Mouse (Mus musculus): Measurements from ENCODE around the gene Brap. TPM values are rescaled to one million over a fixed set of nuclear protein-coding genes. Genes with fewer than 3 reads are reported as not detected.

Brap gene
- polyA plus RNA-seq, 1 experiment from 2014 or later: 30.6 TPM

DNA sequence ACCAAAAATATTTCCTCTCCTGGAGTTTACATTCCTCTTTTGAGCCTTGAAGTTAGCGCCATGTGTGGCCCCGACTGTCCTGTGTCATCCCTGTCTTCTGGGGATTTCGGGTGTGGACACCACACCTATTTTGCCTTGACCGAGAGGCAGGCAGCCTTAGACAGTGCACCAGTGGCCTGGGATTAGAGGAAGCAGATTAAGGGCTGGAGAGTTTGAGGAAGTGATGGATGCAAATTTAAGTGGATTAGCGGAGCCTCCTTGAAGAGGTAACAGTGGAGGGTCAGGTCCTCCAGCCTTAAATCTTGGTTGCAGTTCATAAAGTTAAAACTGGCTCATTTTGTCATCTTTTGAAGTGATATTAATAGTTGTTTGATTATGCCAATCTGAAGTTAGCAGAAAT lies 58.1 kb downstream of the Brap start:
- H3K4me1 ChIP-seq (replicated peaks; ENCODE audit: control insufficient read depth, insufficient read depth, low read length): 0 out of 2 replicates have a peak, but pooled peaks cover 7% of the 10 kb centered on the region
- H3K36me3 ChIP-seq (ENCODE audit: control insufficient read depth, insufficient read depth): no peaks in the 10 kb centered on the region; the same call in 1 of the 2 replicates
- H3K9ac ChIP-seq (ENCODE audit: low read depth, low read length): no peak overlapping the region
- 66% methylated on average over 5 of the region's 5 CpGs for WGBS
- no peak overlapping the region for H3K4me3 ChIP-seq (ENCODE audit: low read depth, low read length)
- TF ChIP-seq CTCF (IDR thresholded peaks at IDR 0.05; ENCODE audit: low read depth): no peak
- H3K4me2 ChIP-seq (replicated peaks; ENCODE audit: low read depth): no peak overlapping the region
- H3K9me3 ChIP-seq (ENCODE audit: control insufficient read depth): no peaks in the 10 kb centered on the region
- H3K27me3 ChIP-seq (replicated peaks; ENCODE audit: control insufficient read depth, insufficient read depth, low read length): no peaks in the 10 kb centered on the region
- ATAC-seq: no peak
- H3K27ac ChIP-seq (ENCODE audit: low read depth, low read length): no peak overlapping the region

GRCm38 (mm10) chr5:121720888-121721585 lies 60.7 kb downstream of the Brap start:
- WGBS: 81% methylated on average over 5 of the region's 5 CpGs
- H3K27ac ChIP-seq (ENCODE audit: low read depth, low read length): no peak overlapping the region

DNA sequence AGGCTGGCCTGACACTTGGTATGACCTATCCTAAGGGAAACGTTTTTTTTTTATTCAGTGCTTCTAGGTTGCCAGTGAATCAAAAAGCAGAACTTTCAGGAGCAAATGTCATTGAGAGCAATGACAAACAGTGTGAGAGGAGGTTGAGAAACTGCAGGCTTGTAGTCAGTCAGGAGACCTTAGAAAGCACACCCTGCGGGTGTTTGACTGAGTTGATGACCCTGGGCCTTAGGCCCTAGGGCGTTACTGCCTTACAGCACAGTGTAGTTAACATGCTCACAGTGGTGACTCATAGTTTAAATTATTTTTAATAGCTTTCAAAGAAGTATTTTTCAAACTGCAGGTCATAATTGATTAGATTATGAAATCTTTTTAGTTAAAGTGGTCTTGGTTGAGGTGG lies 61.5 kb downstream of the Brap start:
- Histone ChIP-seq H3K4me3 (ENCODE audit: low read depth, low read length) (no peak overlapping the region), H3K27me3 (replicated peaks; ENCODE audit: control insufficient read depth, insufficient read depth, low read length) (no peaks in the 10 kb centered on the region), H3K27ac (ENCODE audit: low read depth, low read length) (no peak overlapping the region), H3K9me3 (ENCODE audit: control insufficient read depth) (no peaks in the 10 kb centered on the region), H3K4me1 (replicated peaks; ENCODE audit: control insufficient read depth, insufficient read depth, low read length) (no peaks in the 10 kb centered on the region; the same call in 1 of the 2 replicates), H3K36me3 (ENCODE audit: control insufficient read depth, insufficient read depth) (no peaks in the 10 kb centered on the region; the same call in 1 of the 2 replicates), H3K9ac (ENCODE audit: low read depth, low read length) (no peak overlapping the region), H3K4me2 (replicated peaks; ENCODE audit: low read depth) (no peak overlapping the region)
- 41% methylated on average over 3 of the region's 3 CpGs for WGBS
- TF ChIP-seq CTCF (IDR thresholded peaks at IDR 0.05; ENCODE audit: low read depth): no peak
- ATAC-seq: peak; percentile 44; the same call in 1 of the 2 replicates

More at GRCm38 (mm10) chr5:121720888-121721585, 60.7 kb downstream of the Brap start:
- no peak overlapping the region for H3K4me3 ChIP-seq (ENCODE audit: low read depth, low read length)
- no peaks in the 10 kb centered on the region for H3K27me3 ChIP-seq (replicated peaks; ENCODE audit: control insufficient read depth, insufficient read depth, low read length)
- ATAC-seq: no peak
- H3K4me1 ChIP-seq (replicated peaks; ENCODE audit: control insufficient read depth, insufficient read depth, low read length): peaks cover 3% of the 10 kb centered on the region; the same call in 1 of the 2 replicates
- no peaks in the 10 kb centered on the region; the same call in 1 of the 2 replicates for H3K36me3 ChIP-seq (ENCODE audit: control insufficient read depth, insufficient read depth)
- no peak overlapping the region for H3K9ac ChIP-seq (ENCODE audit: low read depth, low read length)
- TF ChIP-seq CTCF (IDR thresholded peaks at IDR 0.05; ENCODE audit: low read depth): peak; percentile 58
- no peaks in the 10 kb centered on the region for H3K9me3 ChIP-seq (ENCODE audit: control insufficient read depth)
- H3K4me2 ChIP-seq (replicated peaks; ENCODE audit: low read depth): no peak overlapping the region

GRCm38 (mm10) chr5:121724678-121725077 lies 64.3 kb downstream of the Brap start:
- Histone ChIP-seq H3K27ac (ENCODE audit: low read depth, low read length) (no peak overlapping the region), H3K4me3 (ENCODE audit: low read depth, low read length) (no peak overlapping the region), H3K36me3 (ENCODE audit: control insufficient read depth, insufficient read depth) (no peaks in the 10 kb centered on the region; the same call in 1 of the 2 replicates), H3K9ac (ENCODE audit: low read depth, low read length) (no peak overlapping the region), H3K9me3 (ENCODE audit: control insufficient read depth) (no peaks in the 10 kb centered on the region), H3K4me1 (replicated peaks; ENCODE audit: control insufficient read depth, insufficient read depth, low read length) (peaks cover 2% of the 10 kb centered on the region; the same call in 1 of the 2 replicates), H3K4me2 (replicated peaks; ENCODE audit: low read depth) (peak overlapping the region; percentile 17; the same call in 1 of the 2 replicates), H3K27me3 (replicated peaks; ENCODE audit: control insufficient read depth, insufficient read depth, low read length) (no peaks in the 10 kb centered on the region)
- TF ChIP-seq CTCF (IDR thresholded peaks at IDR 0.05; ENCODE audit: low read depth): no peak
- 70% methylated on average over 1 of the region's 1 CpGs for WGBS
- peak; percentile 52 for ATAC-seq

DNA sequence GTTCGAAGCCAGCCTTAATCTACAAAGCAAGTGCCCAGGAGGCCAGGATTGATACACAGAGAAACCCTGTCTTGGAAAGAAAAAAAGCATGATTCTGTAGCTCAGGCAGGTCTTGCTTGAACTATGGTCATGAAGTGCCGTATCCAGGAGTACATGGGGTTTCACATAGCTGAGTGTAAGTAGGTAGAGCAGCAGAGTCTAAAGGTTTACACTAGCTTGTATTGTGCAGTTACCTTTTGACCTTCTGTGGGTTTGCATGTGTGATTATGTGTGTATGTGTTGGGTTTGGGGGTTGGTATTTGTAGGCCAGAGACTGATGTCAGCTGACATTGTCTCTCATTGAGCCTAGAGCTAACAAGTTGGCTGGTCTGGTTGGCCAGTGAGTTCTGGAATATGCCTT lies 69.7 kb downstream of the Brap start:
- ATAC-seq: peak; percentile 32; the same call in 1 of the 2 replicates

DNA sequence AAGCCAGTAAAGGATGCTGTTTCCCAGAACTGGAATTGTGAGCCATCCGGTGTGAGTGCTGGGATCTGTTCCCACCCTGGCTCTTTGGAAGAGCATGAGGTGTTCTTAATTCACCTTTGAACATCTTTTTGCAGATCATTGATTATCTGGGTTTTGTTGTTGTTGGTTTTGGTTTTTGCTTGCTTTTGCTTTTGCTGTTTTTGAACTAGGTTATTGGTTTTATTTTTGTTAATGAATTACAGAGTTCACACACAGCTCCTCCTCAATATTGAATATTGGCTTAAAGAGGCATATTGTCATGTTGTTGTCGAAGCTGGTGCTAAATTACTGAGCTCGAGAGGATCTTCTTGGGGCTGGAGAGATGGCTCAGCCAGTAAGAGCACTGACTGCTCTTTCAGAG lies 76.3 kb downstream of the Brap start:
- H3K4me1 ChIP-seq (replicated peaks; ENCODE audit: control insufficient read depth, insufficient read depth, low read length): no peaks in the 10 kb centered on the region
- H3K4me2 ChIP-seq (replicated peaks; ENCODE audit: low read depth): no peak overlapping the region

More for the DNA sequence above, 69.7 kb downstream of the Brap start:
- Histone ChIP-seq H3K4me3 (ENCODE audit: low read depth, low read length) (no peak overlapping the region), H3K4me2 (replicated peaks; ENCODE audit: low read depth) (no peak overlapping the region), H3K27me3 (replicated peaks; ENCODE audit: control insufficient read depth, insufficient read depth, low read length) (no peaks in the 10 kb centered on the region), H3K36me3 (ENCODE audit: control insufficient read depth, insufficient read depth) (no peaks in the 10 kb centered on the region), H3K27ac (ENCODE audit: low read depth, low read length) (no peak overlapping the region), H3K9ac (ENCODE audit: low read depth, low read length) (0 out of 2 replicates have a peak overlapping the region, but pooled peaks have one; percentile 1), H3K9me3 (ENCODE audit: control insufficient read depth) (no peaks in the 10 kb centered on the region), H3K4me1 (replicated peaks; ENCODE audit: control insufficient read depth, insufficient read depth, low read length) (0 out of 2 replicates have a peak, but pooled peaks cover 2% of the 10 kb centered on the region)
- WGBS: 78% methylated on average over 2 of the region's 2 CpGs
- TF ChIP-seq CTCF (IDR thresholded peaks at IDR 0.05; ENCODE audit: low read depth): no peak

More for the DNA sequence above, 76.3 kb downstream of the Brap start:
- no peaks in the 10 kb centered on the region for H3K9me3 ChIP-seq (ENCODE audit: control insufficient read depth)
- 60% methylated on average over 3 of the region's 3 CpGs for WGBS
- no peaks in the 10 kb centered on the region; the same call in 1 of the 2 replicates for H3K36me3 ChIP-seq (ENCODE audit: control insufficient read depth, insufficient read depth)
- no peak overlapping the region for H3K9ac ChIP-seq (ENCODE audit: low read depth, low read length)
- H3K4me3 ChIP-seq (ENCODE audit: low read depth, low read length): no peak overlapping the region
- no peak for ATAC-seq
- no peak overlapping the region for H3K27ac ChIP-seq (ENCODE audit: low read depth, low read length)
- TF ChIP-seq CTCF (IDR thresholded peaks at IDR 0.05; ENCODE audit: low read depth): no peak
- no peaks in the 10 kb centered on the region for H3K27me3 ChIP-seq (replicated peaks; ENCODE audit: control insufficient read depth, insufficient read depth, low read length)

Other genes with a start within 250 kb of the Brap start
- gene Tmem116, start 208.7 kb upstream of the Brap start, polyA plus RNA-seq (2015; fragmentation: Nextera tagmentation; extraction: Ambion mirVana): 6.8 and 7.2 TPM in 2 replicates
- 164 and 175 TPM in 2 replicates for gene Erp29, start 208.1 kb upstream of the Brap start, polyA plus RNA-seq (2015; fragmentation: Nextera tagmentation; extraction: Ambion mirVana)
- gene Adam1b, start 157.1 kb upstream of the Brap start, polyA plus RNA-seq (2015; fragmentation: Nextera tagmentation; extraction: Ambion mirVana): 0.04 TPM in 1 of 2 replicates, not detected in the other
- 0.39 and 0.51 TPM in 2 replicates for gene Adam1a, start 115.1 kb upstream of the Brap start, polyA plus RNA-seq (2015; fragmentation: Nextera tagmentation; extraction: Ambion mirVana)
- not detected in 2 replicates for gene Gm42878, start 115.1 kb upstream of the Brap start, polyA plus RNA-seq (2015; fragmentation: Nextera tagmentation; extraction: Ambion mirVana)
- 36.7 and 36.9 TPM in 2 replicates for gene Mapkapk5, start 114.7 kb upstream of the Brap start, polyA plus RNA-seq (2015; fragmentation: Nextera tagmentation; extraction: Ambion mirVana)
- gene Aldh2, start 66.7 kb upstream of the Brap start, polyA plus RNA-seq (2015; fragmentation: Nextera tagmentation; extraction: Ambion mirVana): 179 and 181 TPM in 2 replicates
- 3.5 and 3.8 TPM in 2 replicates for gene Acad12, start 41.6 kb upstream of the Brap start, polyA plus RNA-seq (2015; fragmentation: Nextera tagmentation; extraction: Ambion mirVana)
- gene Acad10, start within 50 bp of the Brap start, polyA plus RNA-seq (2015; fragmentation: Nextera tagmentation; extraction: Ambion mirVana): 5.3 and 5.6 TPM in 2 replicates
- gene Atxn2, start 50.8 kb downstream of the Brap start, polyA plus RNA-seq (2015; fragmentation: Nextera tagmentation; extraction: Ambion mirVana): 54.3 and 62.6 TPM in 2 replicates
- gene Sh2b3, start 177.1 kb downstream of the Brap start, polyA plus RNA-seq (2015; fragmentation: Nextera tagmentation; extraction: Ambion mirVana): 11.8 and 12.2 TPM in 2 replicates
- gene Pheta1, start 188.4 kb downstream of the Brap start, polyA plus RNA-seq (2015; fragmentation: Nextera tagmentation; extraction: Ambion mirVana): 65.0 and 66.5 TPM in 2 replicates

All from intestine, postnatal 0 days (tissue).